Mouse (Mus musculus) lung, adult 2 months (tissue): ENCODE measurements around the gene Plekhm2.

Experiments
- CTCF ChIP-seq: fragments of 200-500 bp; IDR thresholded peaks from 2 replicates; pipeline ENCODE4 v1.5.1; 2011; ENCODE audit warnings: mild to moderate bottlenecking, low read length, control low read depth; ENCODE audit not compliant: insufficient read depth
- POLR2A ChIP-seq: fragments of 200-500 bp; IDR thresholded peaks from 2 replicates; pipeline ENCODE4 v1.6.1; 2011; ENCODE audit warnings: low read depth, mild to moderate bottlenecking, control low read depth, low read length, borderline replicate concordance; ENCODE audit errors: extremely low read depth

GRCm38 (mm10) chr4:141639474-141639873 is 25.2 kb downstream of the Plekhm2 start:
- TF ChIP-seq POLR2A: no peak
- peak; percentile 7; the same call in 1 of the 2 replicates for TF ChIP-seq CTCF
